Mouse (Mus musculus) small intestine, adult 2 months (tissue): ENCODE results near the gene Dhh.

Experiments
- CTCF ChIP-seq: fragments of 200-500 bp; IDR thresholded peaks from 2 replicates; pipeline ENCODE4 v1.5.1; 2012; ENCODE audit warnings: low read depth, mild to moderate bottlenecking, control low read depth, inconsistent platforms, low read length, moderate library complexity, mixed read lengths; ENCODE audit not compliant: insufficient replicate concordance, insufficient read length; ENCODE audit errors: extremely low read depth
- POLR2A ChIP-seq: fragments of 200-500 bp; IDR thresholded peaks from 2 replicates; pipeline ENCODE4 v1.6.1; 2012; ENCODE audit warnings: low read depth, mild to moderate bottlenecking, control low read depth, inconsistent platforms, low read length, moderate library complexity

- TF ChIP-seq POLR2A (no peak), CTCF (no peak)
Observed at GRCm38 (mm10) chr15:98851229-98851818, 47.0 kb downstream of the Dhh start.
